Mouse (Mus musculus) left cerebral cortex, adult 2 months (tissue): ENCODE measurements at regions not wholly inside any gene's neighbourhood (a gene's known extent, or its start where the extent isn't known, plus 50 kb on each side); places are given as distances from the start of the nearest gene placed in this dataset.
A peak's percentile ranks its signal among the peaks of the same experiment; 100 is the strongest.

Experiments used
- DNase-seq, 2 experiments: peaks; one replicate each; pipeline ENCODE4 v3.0.0; 2021 to 2022; ENCODE audit warnings: low spot score in 2 of 2, mixed read lengths in 1 of 2; ENCODE audit errors: extremely low spot score in 1 of 2
- H3K27ac ChIP-seq: fragments of 200-600 bp; 2 replicates; pipeline ENCODE4 v1.8.1; 2022
- H3K4me3 ChIP-seq: fragments of 200-600 bp; 2 replicates; pipeline ENCODE4 v1.8.1; 2022
- CTCF ChIP-seq: fragments of 200-600 bp; IDR thresholded peaks from 2 replicates; pipeline ENCODE4 v1.8.1; 2022; ENCODE audit warnings: antibody characterized with exemption, mild to moderate bottlenecking, moderate library complexity
- intact Hi-C: fragments of 180-260 bp; cut with DNase I; formaldehyde crosslinking; loops from one replicate; pipeline ENCODE4 v1.15.1; 2025

- DNase-seq: peak in 1 of 2 experiments; percentile 26
- no peak for TF ChIP-seq CTCF
- H3K27ac ChIP-seq: no peak overlapping the region
- intact Hi-C loops: no loop called here
- no peak overlapping the region for H3K4me3 ChIP-seq
These were observed 248.2 kb upstream of the Kcnab2 start for GRCm38 (mm10) chr4:152725881-152726280.

- intact Hi-C loops: no loop called here
- no peak overlapping the region for H3K4me3 ChIP-seq
- DNase-seq: no peak
- no peak for TF ChIP-seq CTCF
- H3K27ac ChIP-seq: no peak overlapping the region
These were observed 247.8 kb upstream of the Kcnab2 start for GRCm38 (mm10) chr4:152725423-152725822.

- intact Hi-C loops: no loop called here
- no peak for DNase-seq
- TF ChIP-seq CTCF: no peak
- Histone ChIP-seq H3K4me3 (no peak overlapping the region), H3K27ac (no peak overlapping the region)
These were observed 247.1 kb upstream of the Kcnab2 start for GRCm38 (mm10) chr4:152724741-152725140.

- H3K4me3 ChIP-seq: no peak overlapping the region
- DNase-seq: no peak
- intact Hi-C loops: no loop called here
- no peak for TF ChIP-seq CTCF
- no peak overlapping the region for H3K27ac ChIP-seq
These were observed 246.4 kb upstream of the Kcnab2 start for GRCm38 (mm10) chr4:152724026-152724425.

- no peak for DNase-seq
- no peak for TF ChIP-seq CTCF
- Histone ChIP-seq H3K4me3 (no peak overlapping the region), H3K27ac (no peak overlapping the region)
- intact Hi-C loops: no loop called here
These were observed 242.9 kb upstream of the Kcnab2 start for GRCm38 (mm10) chr4:152720528-152720927.

GRCm38 (mm10) chr4:152719416-152720127, 241.9 kb upstream of the Kcnab2 start:
- intact Hi-C loops: no loop called here
- no peak for DNase-seq
- TF ChIP-seq CTCF: no peak
- Histone ChIP-seq H3K27ac (no peak overlapping the region), H3K4me3 (no peak overlapping the region)

GRCm38 (mm10) chr4:152710339-152710738, 232.7 kb upstream of the Kcnab2 start:
- intact Hi-C loops: no loop called here
- TF ChIP-seq CTCF: no peak
- no peak overlapping the region for H3K4me3 ChIP-seq
- no peak for DNase-seq
- no peak overlapping the region for H3K27ac ChIP-seq

- peak; percentile 47 for TF ChIP-seq CTCF
- intact Hi-C loops: no loop called here
- H3K4me3 ChIP-seq: no peak overlapping the region
- DNase-seq: no peak
- no peak overlapping the region for H3K27ac ChIP-seq
These were observed 222.5 kb upstream of the Kcnab2 start for GRCm38 (mm10) chr4:152700217-152700616.

GRCm38 (mm10) chr4:152697247-152697960, 219.7 kb upstream of the Kcnab2 start:
- no peak overlapping the region for H3K27ac ChIP-seq
- intact Hi-C loops: no loop called here
- H3K4me3 ChIP-seq: no peak overlapping the region
- peak; percentile 13 to 27 for DNase-seq
- TF ChIP-seq CTCF: no peak

- DNase-seq: no peak
- H3K27ac ChIP-seq: no peak overlapping the region
- no peak for TF ChIP-seq CTCF
- intact Hi-C loops: no loop called here
- H3K4me3 ChIP-seq: no peak overlapping the region
These were observed 214.1 kb upstream of the Kcnab2 start for GRCm38 (mm10) chr4:152691735-152692134.

GRCm38 (mm10) chr4:152691302-152691701, 213.6 kb upstream of the Kcnab2 start:
- no peak for TF ChIP-seq CTCF
- H3K4me3 ChIP-seq: no peak overlapping the region
- no peak overlapping the region for H3K27ac ChIP-seq
- intact Hi-C loops: no loop called here
- peak in 1 of 2 experiments; percentile 17 for DNase-seq

- Histone ChIP-seq H3K4me3 (no peak overlapping the region), H3K27ac (no peak overlapping the region)
- intact Hi-C loops: no loop called here
- DNase-seq: no peak
- TF ChIP-seq CTCF: no peak
These were observed 213.1 kb upstream of the Kcnab2 start for GRCm38 (mm10) chr4:152690766-152691165.

- no peak overlapping the region for H3K4me3 ChIP-seq
- intact Hi-C loops: no loop called here
- peak; percentile 31 for TF ChIP-seq CTCF
- no peak for DNase-seq
- no peak overlapping the region for H3K27ac ChIP-seq
These were observed 212.2 kb upstream of the Kcnab2 start for GRCm38 (mm10) chr4:152689831-152690230.
